Mouse (Mus musculus) ovary, postnatal 36 days (tissue): ENCODE results near the gene Miga2.

Experiments used
- DNase-seq: peaks from one replicate; pipeline ENCODE4 v3.0.0; 2022; ENCODE audit warnings: low spot score, mixed read lengths

Miga2 gene

GRCm38 (mm10) chr2:30363773-30364650 lies at the start of gene Miga2:
Miga2 (plus strand) TSS chr2:30364233.
- DNase-seq = peak; percentile 98

GRCm38 (mm10) chr2:30316136-30316535 lies 47.9 kb upstream of the Miga2 start:
- DNase-seq = no peak

GRCm38 (mm10) chr2:30316955-30317354 lies 47.1 kb upstream of the Miga2 start:
- DNase-seq = no peak

- DNase-seq = no peak
Observed at GRCm38 (mm10) chr2:30319260-30319659, 44.8 kb upstream of the Miga2 start.

- DNase-seq = no peak
Observed at GRCm38 (mm10) chr2:30323111-30323510, 40.9 kb upstream of the Miga2 start.

GRCm38 (mm10) chr2:30325296-30325695 lies 38.7 kb upstream of the Miga2 start:
- no peak for DNase-seq

- DNase-seq = no peak
Observed at GRCm38 (mm10) chr2:30327276-30327675, 36.8 kb upstream of the Miga2 start.

- no peak for DNase-seq
Observed at GRCm38 (mm10) chr2:30328791-30329190, 35.2 kb upstream of the Miga2 start.

GRCm38 (mm10) chr2:30335324-30335723 lies 28.7 kb upstream of the Miga2 start:
- no peak for DNase-seq

- no peak for DNase-seq
Observed at GRCm38 (mm10) chr2:30336174-30336915, 27.7 kb upstream of the Miga2 start.

GRCm38 (mm10) chr2:30337179-30337578 lies 26.9 kb upstream of the Miga2 start:
- DNase-seq = no peak

GRCm38 (mm10) chr2:30342061-30342460 lies 22.0 kb upstream of the Miga2 start:
- no peak for DNase-seq

- DNase-seq = no peak
Observed at GRCm38 (mm10) chr2:30342544-30342943, 21.5 kb upstream of the Miga2 start.

- DNase-seq = peak; percentile 51
Observed at GRCm38 (mm10) chr2:30343601-30344137, 20.4 kb upstream of the Miga2 start.

GRCm38 (mm10) chr2:30345971-30346676 lies 17.9 kb upstream of the Miga2 start:
- DNase-seq = no peak

- DNase-seq = no peak
Observed at GRCm38 (mm10) chr2:30349196-30349595, 14.8 kb upstream of the Miga2 start.

GRCm38 (mm10) chr2:30351149-30351548 lies 12.9 kb upstream of the Miga2 start:
- DNase-seq = no peak

GRCm38 (mm10) chr2:30355861-30356260 lies 8.2 kb upstream of the Miga2 start:
- no peak for DNase-seq

GRCm38 (mm10) chr2:30356266-30356665 lies 7.8 kb upstream of the Miga2 start:
- no peak for DNase-seq

GRCm38 (mm10) chr2:30356906-30357305 lies 7.1 kb upstream of the Miga2 start:
- no peak for DNase-seq

GRCm38 (mm10) chr2:30357552-30358510 lies 6.2 kb upstream of the Miga2 start:
- DNase-seq = no peak
